Mouse (Mus musculus) cerebellum, adult 9-10 months (tissue): Measurements from ENCODE around the gene Rasa3.
A peak's percentile ranks its signal among the peaks of the same experiment; 100 is the strongest.

ENCODE experiments used
- DNase-seq: peaks from one replicate; pipeline ENCODE4 v3.0.0; 2022

Rasa3 gene

DNA sequence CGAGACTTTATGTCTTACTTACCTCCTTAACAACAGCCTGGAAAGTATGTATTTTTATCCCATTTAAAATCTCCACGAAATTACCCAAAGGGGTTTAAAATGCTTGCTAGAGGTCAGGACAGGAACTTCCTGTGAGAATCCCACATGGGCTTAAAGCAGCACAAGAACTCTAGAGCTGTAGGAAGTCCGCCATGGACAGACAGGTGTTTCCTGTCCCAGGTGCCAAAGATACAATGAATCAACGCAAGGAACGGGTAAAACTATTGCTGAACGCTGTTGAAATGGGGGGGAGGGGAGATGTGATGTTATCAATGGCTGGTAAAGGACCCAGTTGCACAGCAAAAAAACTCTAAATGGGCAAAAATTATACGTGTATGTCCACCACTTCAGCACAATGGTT lies 6.7 kb upstream of the Rasa3 start:
- no peak for DNase-seq

DNA sequence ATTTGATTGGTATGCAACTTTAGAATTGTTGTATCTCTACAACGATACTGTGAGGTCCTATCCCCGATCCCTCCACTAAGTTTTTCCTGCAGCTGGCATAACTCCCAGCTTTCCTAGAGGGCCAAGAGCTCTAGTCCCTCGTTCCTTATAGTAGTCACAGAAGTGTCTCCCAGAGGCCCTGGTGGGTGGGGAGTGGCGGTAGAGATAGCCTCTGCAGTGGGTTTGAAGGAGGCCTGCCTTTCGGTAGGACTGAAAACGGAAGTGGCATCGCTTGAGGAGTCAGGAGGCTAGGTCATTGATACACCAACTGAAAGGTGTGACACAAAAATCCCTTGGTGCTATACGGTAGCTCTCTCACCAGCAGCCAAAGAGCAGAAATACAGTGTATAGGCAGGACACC lies 779 bp upstream of the Rasa3 start:
- DNase-seq: peak; percentile 72

DNA sequence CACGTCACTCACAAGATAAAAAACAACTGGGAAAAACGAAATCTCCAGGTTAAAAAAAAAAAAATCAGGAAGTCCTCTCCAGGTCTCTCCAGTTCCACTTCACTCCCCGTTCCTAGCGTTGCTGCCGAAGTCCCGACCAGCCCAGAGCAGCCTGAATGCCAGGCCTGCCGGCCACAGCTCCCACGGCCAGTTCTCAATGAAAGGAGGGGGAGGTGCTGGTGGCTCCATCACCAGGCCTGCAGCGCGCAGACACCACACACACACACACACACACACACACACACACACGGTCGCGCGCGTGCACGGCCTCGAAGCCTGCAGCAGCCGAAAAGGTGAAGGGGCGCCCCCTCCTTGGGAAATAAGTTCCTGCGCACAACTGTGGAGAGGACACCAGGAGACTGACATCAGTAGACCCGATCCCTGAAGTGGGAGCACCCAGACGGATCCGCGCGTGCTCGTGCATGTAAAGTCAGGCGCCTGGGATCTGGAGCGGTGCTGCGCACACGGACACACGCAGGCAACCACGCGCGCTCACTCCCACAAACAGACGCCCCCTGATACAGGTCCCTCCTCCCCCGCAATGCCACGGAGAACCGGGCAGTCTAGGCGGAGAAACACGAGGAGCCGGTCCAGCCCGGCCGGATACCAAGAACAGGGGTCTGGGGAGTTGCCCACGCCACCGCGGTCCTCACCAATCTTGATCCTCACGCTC lies 546 bp downstream of the Rasa3 start:
- DNase-seq: peak; percentile 81

DNA sequence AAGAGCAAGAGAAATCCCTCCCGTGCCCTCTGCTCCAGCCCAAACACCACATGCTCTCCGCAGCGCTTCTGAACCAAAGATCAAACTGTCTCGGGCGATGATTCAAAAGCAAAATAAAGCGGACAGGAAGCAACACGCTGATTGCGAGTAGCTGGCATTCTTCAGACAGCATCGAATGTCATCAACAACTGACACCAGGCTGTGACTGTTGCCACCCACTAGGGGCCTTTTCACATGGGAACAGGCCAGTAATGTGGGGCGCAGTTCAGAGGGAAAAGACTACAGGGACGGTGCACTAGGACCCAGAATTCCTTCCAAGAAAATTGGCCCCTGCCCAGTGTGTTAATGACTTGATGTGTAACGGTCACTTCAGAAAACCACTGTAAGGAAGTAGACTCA lies 1.1 kb downstream of the Rasa3 start:
- DNase-seq: peak; percentile 88

DNA sequence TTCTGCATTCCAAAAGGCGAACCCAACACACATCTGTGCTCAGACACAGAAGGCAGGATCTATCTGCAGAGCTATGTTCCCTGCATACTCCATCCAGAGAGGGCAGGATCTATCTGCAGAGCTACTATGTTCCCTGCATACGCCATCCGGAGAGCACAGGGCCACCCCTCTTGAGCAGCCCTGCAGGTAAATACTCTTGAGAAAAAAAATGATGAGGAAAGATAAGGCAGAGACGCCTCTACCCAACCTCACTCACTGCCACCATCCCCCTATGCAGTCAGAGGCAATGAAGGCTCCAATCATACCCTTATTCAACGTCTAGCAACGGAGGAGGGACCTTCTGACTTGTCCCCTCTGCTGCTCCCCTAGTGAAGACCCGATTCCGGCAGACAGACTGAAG lies 1.9 kb downstream of the Rasa3 start:
- no peak for DNase-seq

DNA sequence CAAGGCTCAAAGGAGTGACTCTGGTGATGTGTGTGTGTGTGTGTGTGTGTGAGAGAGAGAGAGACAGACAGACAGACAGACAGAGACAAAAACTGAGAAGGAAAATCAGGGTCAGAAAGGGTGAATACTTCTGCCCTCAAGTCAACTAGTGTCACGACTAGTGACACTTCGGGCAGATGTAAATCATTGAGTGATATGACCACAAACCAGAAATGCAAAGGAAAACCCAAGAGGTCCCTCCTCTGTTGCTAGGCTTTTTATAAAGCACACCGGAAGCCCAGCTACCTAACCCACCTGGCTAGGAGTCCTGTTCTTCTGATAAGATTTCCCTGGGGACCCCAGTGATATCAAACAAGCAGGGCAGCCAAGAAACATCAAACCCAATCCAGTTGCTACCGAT lies 2.3 kb downstream of the Rasa3 start:
- DNase-seq: no peak

DNA sequence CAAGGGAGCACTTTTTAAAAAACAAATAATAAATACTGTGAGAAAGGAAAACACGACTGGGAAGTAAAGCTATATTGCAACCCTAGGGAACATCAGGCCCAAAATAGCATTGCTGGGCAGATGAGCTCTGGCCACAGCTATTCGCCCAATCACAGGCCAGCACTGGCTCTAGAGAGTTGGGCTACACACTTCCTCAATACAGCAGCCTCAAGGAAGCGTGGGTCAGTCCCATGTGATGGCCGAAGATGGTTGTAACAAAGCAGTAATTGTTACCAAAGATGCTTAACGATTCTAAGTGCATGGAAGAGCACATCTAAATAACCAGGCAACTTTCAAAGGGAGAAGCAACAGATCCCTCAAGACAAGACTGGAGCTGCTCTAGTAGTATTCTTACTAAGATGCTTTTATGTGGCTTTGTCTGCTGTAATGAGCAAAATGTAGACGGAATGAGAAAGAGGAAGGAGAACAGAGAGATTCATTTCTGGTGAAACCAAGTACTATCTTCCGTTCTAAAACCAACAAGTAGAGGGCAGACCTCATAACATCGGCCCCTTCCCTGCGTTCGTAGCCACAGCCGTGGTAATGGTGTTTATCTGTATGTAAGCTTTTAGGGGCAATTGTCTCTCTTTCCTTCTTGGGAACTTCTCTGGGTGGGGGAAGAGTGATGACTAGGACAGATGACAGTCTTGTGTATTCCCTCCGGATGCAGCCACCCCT lies 3.0 kb downstream of the Rasa3 start:
- DNase-seq: no peak

DNA sequence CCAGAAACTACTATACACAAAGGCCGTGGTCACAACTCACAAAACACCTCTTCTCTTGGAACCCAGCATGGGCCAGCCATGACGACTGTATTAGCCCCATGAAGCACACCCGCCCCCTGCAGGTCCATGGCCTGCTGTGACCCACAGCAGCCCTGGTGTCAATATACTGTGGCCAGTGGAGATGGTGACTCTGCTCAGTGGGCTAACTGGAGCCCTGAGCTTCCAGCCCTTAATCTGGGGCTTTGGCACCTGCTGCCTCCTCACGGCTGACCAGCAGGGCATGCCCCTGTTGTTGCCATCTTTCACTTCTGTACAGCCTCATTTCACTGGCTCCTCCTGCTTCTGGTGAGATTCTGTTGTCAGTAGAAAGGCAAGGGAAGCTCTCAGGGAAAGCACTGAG lies 4.2 kb downstream of the Rasa3 start:
- DNase-seq: no peak

DNA sequence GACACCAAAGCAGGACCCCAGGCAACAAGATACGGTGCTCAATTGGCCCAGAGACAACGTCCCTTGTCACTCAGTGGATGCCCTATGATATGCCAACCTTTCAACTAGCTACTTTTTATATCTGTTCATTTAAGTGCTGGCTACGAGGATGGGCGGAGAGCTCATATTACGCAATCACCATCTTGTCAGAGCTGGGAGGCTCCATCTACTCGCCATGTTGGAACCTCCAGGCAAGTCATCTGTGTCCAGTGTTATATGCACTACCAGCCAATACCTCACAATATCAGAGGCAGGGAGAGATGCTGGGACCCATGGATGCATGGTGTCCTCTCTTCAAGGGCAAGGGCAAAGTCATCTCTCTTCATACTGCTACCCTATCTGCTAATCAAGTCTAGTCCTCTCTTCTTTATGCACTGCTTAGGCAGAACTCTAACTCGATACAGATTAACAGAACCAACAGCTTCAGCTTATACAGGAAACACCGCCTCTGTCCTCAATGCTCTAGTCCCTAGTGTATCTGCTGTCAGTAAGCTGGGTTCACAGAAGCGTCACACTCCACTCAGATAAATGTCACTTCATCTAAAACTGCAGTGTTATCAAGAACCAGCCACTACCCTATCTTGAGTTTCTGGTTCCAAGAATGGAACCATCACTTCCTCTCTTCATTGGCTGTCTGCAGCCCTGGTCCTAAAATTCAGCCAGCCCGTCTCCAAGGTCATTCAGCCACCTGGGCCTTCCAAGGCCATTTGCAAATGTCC lies 6.0 kb downstream of the Rasa3 start:
- no peak for DNase-seq

DNA sequence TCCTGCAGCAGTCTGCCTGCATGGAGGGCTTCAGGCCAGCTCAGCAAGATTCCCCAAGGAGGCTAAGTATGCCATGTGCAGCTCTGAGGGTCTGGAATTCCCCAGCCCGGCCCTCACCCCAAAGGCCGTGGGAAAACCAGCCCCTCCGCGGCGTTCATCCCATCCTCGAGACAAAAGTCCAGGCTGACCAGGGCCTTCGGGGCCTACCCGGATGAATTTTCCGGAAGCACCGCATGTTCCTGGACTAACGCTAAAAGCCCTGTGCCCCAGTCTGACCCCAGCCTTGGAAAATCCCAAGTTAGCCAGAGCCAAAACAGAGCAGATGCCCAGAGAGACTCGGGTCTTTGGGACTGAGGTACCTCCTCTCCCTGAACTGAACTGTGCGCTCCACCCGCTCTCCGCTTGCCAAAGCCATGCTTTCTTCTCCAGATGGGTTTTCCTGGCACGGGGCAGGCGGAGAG lies 7.4 kb downstream of the Rasa3 start:
- DNase-seq: peak; percentile 74

DNA sequence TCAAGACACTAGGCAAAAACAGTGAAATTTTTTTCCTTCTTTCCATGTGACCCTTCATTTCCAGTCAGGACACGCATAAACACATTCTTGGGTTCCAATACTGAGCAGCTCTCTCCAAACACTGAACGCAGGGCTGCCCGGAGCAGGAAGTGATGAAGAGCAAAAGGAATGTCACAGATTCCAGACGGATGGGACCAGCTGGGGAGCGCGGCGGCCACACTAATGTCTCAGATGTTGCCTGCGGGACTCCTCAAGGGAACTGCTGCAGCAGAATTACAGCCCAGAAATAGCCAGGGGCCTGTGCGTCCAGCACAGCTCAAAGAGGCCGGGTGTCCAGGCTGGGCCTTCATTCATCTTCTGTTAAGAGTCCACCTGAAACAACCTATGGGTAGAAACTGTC lies 9.0 kb downstream of the Rasa3 start:
- DNase-seq: no peak

DNA sequence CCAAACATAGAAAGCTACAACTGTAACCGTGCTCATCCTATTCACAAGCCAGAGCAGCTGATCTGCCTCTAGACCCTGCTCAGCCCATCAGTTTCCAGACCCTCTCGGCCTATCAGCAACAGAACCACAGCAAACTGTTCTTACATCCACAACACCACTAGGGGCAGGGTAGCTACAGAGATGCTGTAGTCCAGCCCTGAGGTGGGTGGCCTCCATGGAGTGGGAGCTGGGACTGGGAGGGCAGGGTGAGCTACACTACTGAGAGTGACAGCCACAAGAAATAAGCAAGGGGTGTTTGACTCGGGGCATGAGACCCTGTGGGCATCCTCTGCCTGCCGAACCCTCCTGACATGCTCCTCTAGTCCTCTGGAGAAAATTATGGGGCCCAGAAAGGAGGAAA lies 9.5 kb downstream of the Rasa3 start:
- no peak for DNase-seq

DNA sequence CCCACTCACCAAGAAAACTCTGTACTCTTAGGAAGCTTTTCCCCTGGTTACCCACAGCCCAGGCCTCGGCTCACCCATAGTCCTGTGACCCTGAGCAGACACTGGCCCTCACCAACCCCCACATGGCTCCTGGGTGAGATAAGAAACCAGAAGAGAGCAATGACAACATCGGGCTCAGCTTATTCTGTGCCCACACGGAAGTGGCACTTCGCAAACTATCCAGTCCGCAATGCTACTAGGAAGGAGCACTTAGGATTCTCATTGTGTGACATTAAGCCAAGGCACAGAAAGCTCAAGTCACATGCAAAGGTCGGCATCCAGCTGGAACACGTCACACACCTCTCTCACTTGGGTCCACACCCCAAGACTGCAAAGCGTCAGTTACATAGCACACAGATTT lies 11.5 kb downstream of the Rasa3 start:
- DNase-seq: no peak

DNA sequence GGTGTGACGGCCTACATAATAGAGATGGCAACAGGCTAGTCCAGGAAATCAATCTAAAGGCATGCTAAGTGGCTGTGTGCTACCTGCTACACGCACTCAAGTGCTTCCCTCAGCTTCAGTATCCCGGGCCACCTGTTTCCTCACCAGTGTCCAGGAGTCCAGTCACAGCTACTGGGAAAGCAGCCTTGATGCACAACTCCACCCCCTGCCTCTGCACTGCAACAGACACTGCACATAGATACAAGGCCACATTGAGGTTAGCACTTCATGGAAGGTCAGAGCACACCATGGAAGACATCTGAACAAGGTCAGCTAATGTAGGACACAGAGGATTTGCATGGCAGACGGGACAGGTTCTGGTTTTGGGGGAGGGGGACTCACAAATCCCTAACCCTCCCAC lies 11.9 kb downstream of the Rasa3 start:
- DNase-seq: no peak

DNA sequence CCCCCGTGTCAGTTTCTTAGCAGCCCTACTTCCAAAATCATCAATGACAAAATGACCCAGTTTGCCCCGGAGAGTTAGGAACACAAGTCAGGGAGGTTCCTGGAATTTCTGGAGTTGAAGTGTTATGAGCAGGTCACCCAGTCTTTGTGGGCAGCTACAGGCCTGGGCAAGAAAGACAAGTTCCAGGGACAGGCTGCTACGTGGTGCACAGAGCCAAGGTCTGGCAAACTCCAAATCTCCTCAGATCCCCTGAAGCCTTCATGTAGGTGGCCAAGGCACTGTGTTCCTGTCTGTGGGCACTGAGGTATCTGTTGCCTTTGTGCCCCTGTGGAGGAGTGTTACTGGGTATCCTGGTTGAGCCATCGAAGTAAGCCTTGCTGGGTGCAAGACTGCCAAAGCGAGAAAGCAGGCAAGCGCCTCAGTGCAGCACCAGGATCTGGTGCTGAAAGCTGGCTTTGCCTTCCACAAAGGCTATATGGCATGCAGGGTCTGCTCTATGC lies 12.6 kb downstream of the Rasa3 start:
- no peak for DNase-seq

DNA sequence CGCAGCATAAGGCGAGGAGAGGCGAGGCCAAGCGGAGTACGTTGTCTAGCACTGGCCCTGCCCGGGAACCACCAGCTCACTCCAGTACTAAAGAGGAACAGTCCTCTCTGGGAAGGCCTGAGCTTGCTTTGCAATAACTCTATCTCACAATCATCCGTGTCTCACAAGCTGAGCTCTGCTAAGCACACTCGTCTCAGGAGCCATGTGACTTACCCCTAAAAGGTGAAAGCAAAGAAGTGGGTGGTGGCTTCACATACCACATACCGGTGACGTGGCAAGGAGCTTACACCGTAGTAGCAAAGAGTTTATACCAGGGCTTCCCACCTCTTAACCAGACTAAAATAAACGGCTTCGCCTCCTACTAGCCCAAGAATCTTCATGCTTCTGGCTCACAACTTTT lies 17.1 kb downstream of the Rasa3 start:
- no peak for DNase-seq

DNA sequence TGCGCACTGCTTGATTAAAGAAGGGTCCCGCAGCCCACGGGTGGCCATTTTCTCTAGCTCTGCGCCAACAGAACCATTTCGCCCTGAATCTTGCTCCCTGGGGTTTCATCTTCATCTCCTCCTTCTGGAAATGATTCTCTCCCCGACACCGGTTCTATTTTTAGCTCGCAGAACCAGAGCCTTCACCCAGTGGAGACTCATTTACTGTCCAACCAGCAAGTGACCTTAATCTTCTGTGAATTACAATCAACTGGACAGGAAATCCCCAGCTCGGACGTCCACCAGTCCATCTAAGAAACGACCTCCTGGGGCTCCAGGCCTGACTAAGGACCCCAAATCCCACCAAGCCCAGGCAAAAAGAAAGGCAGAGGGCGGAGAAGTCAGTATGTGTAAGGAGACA lies 19.9 kb downstream of the Rasa3 start:
- DNase-seq: no peak

DNA sequence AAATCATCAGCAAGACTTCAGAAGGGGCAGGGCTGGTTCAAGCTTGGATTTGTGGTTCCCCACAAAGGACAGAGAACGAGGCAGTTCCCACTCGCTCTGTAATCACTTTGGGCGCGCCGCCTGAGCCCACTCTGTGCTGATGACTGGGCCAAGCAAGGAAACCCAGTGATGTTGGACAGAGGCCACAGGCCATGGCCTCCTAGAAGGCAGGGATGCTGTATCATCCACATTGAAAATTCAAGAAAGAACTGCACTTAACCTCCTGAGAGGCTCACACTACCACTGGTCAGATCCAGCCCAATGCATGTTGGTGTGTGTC lies 22.4 kb downstream of the Rasa3 start:
- no peak for DNase-seq

DNA sequence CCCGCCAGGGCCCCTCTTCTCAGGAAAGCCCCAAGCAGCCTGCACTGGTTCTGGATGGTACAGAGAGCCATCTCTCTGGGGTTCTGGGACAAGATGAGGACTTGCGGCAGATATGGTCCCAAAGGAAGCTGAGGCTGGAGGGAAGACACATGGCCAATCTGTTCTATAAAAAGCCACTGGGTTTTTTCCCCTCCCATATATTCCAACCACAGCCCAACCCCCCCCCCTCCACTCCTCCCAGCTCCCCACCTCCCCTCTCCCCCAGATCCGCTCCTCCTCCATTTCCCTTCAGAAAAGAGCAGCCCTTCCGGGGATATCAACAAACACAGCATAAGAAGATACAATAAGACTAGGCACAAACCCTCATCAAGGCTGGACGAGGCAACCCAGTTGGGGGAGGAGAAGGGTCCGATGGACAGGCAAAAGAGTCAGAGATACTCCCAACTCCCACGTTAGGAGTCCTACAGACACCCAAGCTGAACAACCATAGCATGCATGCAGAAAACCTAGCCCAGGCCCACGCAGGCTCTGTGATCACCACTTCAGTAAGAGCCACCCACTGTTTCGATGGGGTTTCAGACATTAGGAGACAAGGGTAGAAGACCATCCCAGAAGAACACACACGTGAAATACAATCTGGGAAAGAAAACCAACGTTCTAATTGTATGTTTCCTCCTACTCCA lies 22.9 kb downstream of the Rasa3 start:
- no peak for DNase-seq

DNA sequence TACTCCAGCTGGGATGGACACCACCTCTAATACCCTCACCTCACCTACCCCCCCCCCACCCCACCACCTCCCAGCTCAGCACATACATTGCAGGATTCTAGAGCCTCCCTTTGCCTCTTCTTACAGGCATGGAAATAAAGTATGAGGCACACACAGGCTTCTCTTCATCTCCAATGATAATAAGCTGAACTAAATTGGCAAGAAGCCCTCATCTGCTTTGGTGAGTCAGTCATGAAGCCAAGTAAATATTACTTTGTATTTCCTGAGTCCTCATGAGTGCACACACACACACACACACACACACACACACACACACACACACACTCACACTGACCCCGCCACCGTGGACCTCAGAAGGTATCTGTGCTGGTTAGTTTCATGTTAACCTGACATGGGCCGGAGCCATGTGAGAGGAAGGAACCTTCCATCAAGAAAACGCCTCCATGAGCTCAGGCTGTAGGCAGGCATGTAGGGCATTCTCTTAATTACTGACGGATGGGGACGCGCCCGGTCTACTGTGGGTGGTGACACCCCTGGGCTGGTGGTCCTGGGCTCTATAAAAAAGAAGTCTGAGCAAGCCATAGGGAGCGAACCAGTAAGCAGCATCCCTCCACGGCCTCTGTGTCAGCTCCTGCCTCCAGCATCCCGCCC lies 26.7 kb downstream of the Rasa3 start:
- no peak for DNase-seq

DNA sequence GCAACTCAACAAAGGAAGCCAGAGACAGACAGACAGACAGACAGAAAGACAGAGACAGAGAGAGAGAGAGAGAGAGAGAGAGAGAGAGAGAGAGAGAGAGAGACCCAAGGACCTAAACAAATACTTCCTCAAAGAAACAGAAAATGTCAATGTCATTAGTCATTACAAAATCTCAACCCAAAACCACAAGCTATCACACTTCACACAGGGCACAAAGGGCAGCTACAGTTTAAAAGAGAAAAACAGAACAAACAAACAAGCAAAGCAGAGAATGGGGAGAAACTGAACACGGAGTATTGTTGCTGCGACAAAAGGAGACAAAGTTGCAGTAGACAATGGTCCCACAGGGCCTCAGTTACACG lies 28.3 kb downstream of the Rasa3 start:
- DNase-seq: no peak

DNA sequence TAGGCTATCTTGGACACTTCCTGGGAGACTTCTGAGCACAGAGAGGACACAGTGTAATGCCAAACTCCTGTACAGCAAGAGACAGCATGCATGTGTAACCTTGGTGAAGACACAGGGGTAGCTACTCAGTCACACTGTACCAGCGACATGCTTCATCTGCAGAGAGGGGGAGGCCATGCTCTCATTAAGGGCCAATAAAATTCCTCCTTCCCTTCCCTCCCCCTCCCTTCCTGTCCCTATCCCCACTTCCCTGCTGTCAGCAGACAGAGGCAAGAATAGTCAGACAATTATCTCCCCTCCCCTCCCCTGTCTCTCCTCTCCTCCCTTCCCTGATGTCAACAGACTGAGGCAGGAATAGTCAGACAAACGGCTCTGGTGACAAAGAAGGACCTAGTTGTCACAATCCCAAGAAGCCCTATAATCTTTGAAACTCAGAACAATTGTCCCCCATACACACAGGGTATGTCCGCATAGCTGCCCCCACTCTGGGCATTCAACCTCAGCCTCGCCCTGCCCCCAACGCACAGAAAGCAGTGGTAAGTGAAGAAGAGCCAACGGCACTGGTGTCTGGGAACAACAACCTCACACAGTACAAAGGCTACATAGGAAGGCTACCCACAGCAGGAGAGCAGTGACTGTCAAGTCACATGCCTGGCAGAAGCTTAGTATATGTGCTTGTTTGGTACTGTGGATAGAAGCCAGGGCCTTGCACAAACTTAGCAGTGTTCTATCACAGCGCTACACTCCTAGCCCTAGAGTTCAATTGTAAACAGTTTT lies 28.8 kb downstream of the Rasa3 start:
- no peak for DNase-seq
